Mouse (Mus musculus): ENCODE results near the gene Coro7. TPM values are rescaled to one million over a fixed set of nuclear protein-coding genes. Genes with fewer than 3 reads are reported as not detected.

Gene Coro7
- total and polyA plus RNA-seq, 2 experiments: 6.1 to 22.7 TPM

DNA sequence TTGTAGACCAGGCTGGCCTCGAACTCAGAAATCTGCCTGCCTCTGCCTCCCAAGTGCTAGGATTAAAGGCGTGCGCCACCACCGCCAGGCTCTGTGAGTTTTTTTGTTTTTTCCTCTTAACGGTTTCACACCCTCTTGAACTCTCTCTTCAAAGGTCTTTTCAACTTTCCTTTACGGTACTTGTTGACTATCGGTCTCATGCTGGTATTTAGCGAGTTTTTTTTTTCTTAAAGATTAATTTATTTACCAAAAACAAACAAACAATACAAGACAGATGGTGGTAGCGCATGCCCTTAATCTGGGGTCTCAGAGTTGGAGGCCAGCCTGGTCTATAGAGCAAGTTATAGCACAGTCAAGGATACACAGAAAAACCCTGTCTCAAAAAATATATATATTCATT is 89.3 kb downstream of the Coro7 start:
- Histone ChIP-seq H3K9ac (ENCODE audit: low read depth, low read length) (no peak overlapping the region), H3K27me3 (ENCODE audit: control insufficient read depth, insufficient read depth, low read length) (0 out of 2 replicates have a peak, but pooled peaks cover 5% of the 10 kb centered on the region), H3K4me1 (ENCODE audit: control insufficient read depth, insufficient read depth, low read length) (peaks cover 10% of the 10 kb centered on the region), H3K79me2 (ENCODE audit: control insufficient read depth, insufficient read depth, low read length) (no peaks in the 10 kb centered on the region), H3K36me3 (ENCODE audit: control insufficient read depth, insufficient read depth, low read length) (no peaks in the 10 kb centered on the region), H3K4me3 (ENCODE audit: insufficient read depth, low read depth, low read length) (no peak overlapping the region), H3K27ac (replicated peaks; ENCODE audit: insufficient read depth, low read depth, low read length) (no peak overlapping the region)
- 95% methylated on average over 9 of the region's 9 CpGs for WGBS
- TF ChIP-seq CTCF (IDR thresholded peaks at IDR 0.05; ENCODE audit: low read depth, low read length) (no peak), POLR2A (IDR thresholded peaks at IDR 0.05; ENCODE audit: extremely low read depth, insufficient read depth, low read length) (no peak)
- DNase-seq (ENCODE audit: extremely low read depth, low read depth, low spot score): peak; percentile 38

DNA sequence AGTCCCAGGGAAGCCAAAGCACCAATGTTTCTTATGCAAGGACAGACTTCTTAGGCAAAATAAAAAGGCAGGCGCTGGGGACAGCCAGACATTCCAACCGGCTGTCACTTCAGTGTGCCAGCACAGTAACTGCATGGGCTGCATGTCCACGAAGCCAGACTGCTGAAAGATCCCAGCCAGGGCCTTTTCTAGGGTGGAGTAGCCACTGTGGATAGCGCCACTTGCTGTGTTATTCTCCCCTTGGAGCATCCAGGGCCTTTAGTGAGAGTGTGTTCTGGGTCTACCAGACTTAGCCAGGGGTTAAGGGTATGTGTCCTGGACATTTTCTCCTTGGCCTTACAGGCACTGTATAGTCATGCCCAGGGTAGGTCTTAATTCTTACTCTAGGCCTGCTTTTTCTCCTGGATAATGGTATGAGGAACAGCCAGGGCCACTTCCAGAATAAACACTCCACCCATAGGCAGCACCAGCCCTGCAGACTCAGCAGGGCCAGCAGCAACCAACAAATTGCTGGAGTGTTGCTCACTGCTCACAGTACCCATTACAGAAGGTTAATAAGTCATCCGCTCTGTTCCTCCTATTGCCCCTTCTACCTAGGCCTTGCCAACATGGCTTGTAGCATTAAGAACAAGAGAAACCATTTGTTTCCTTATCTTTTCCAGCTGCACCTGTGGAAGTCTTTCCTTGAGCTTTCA is 91.9 kb downstream of the Coro7 start:
- 84% methylated on average over 5 of the region's 5 CpGs for WGBS
- H3K4me1 ChIP-seq (ENCODE audit: control insufficient read depth, insufficient read depth, low read length): peaks cover 5% of the 10 kb centered on the region

DNA sequence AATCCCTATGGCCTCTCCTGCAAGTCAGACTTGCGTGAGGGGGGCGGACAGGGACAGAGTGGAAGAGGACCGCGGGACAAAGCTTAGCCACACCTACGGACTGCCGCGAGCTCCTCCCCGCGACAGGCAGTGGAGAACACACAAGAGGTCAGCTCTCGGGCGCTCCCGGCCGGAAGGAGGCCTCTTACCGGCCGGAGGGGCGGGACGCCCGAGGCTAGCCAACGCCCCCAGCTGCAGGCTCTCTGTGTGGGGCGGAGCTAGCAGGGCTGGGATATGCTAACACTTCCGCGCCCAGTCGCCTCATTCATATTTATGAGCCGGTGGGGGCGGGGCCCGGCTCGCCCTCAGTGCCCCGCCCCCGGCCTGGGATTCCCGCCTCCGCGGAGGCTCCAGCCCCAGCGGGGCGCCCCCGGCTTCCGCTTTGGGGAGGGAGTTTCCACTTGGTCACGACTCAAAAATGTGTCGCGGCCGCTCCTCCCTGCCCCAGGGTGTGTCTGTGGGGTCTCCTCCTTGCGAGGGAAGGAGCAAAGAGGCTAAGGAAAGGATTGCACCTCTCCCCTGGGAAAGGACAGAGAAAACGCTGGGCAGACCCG is 93.0 kb downstream of the Coro7 start:
- H3K9ac ChIP-seq (ENCODE audit: low read depth, low read length): peak overlapping the region; percentile 67
- peak overlapping the region; percentile 46 for H3K27ac ChIP-seq (replicated peaks; ENCODE audit: insufficient read depth, low read depth, low read length)
- no peaks in the 10 kb centered on the region for H3K79me2 ChIP-seq (ENCODE audit: control insufficient read depth, insufficient read depth, low read length)
- H3K4me3 ChIP-seq (ENCODE audit: insufficient read depth, low read depth, low read length): peak overlapping the region; percentile 51
- peaks cover 5% of the 10 kb centered on the region for H3K4me1 ChIP-seq (ENCODE audit: control insufficient read depth, insufficient read depth, low read length)
- DNase-seq (ENCODE audit: extremely low read depth, low read depth, low spot score): peak; percentile 92
- TF ChIP-seq POLR2A (IDR thresholded peaks at IDR 0.05; ENCODE audit: extremely low read depth, insufficient read depth, low read length) (0 out of 2 replicates have a peak, but pooled peaks have one; percentile 18), CTCF (IDR thresholded peaks at IDR 0.05; ENCODE audit: low read depth, low read length) (no peak)
- H3K27me3 ChIP-seq (ENCODE audit: control insufficient read depth, insufficient read depth, low read length): no peaks in the 10 kb centered on the region
- 1% methylated on average over 43 of the region's 43 CpGs for WGBS
- H3K36me3 ChIP-seq (ENCODE audit: control insufficient read depth, insufficient read depth, low read length): no peaks in the 10 kb centered on the region

More for the DNA sequence above, 91.9 kb downstream of the Coro7 start:
- no peak overlapping the region for H3K4me3 ChIP-seq (ENCODE audit: insufficient read depth, low read depth, low read length)
- no peak overlapping the region for H3K27ac ChIP-seq (replicated peaks; ENCODE audit: insufficient read depth, low read depth, low read length)
- H3K9ac ChIP-seq (ENCODE audit: low read depth, low read length): no peak overlapping the region
- H3K36me3 ChIP-seq (ENCODE audit: control insufficient read depth, insufficient read depth, low read length): no peaks in the 10 kb centered on the region
- H3K27me3 ChIP-seq (ENCODE audit: control insufficient read depth, insufficient read depth, low read length): no peaks in the 10 kb centered on the region
- TF ChIP-seq CTCF (IDR thresholded peaks at IDR 0.05; ENCODE audit: low read depth, low read length): no peak
- TF ChIP-seq POLR2A (IDR thresholded peaks at IDR 0.05; ENCODE audit: extremely low read depth, insufficient read depth, low read length): no peak
- H3K79me2 ChIP-seq (ENCODE audit: control insufficient read depth, insufficient read depth, low read length): no peaks in the 10 kb centered on the region
- DNase-seq (ENCODE audit: extremely low read depth, low read depth, low spot score): no peak

GRCm38 (mm10) chr16:4585642-4586530 is 93.7 kb downstream of the Coro7 start:
- WGBS: 9% methylated on average over 14 of the region's 14 CpGs
- H3K4me3 ChIP-seq (ENCODE audit: insufficient read depth, low read depth, low read length): peak overlapping the region; percentile 40
- 0 out of 2 replicates have a peak overlapping the region, but pooled peaks have one; percentile 3 for H3K27ac ChIP-seq (replicated peaks; ENCODE audit: insufficient read depth, low read depth, low read length)
- H3K79me2 ChIP-seq (ENCODE audit: control insufficient read depth, insufficient read depth, low read length): no peaks in the 10 kb centered on the region
- TF ChIP-seq POLR2A (IDR thresholded peaks at IDR 0.05; ENCODE audit: extremely low read depth, insufficient read depth, low read length): no peak
- DNase-seq (ENCODE audit: extremely low read depth, low read depth, low spot score): no peak
- H3K9ac ChIP-seq (ENCODE audit: low read depth, low read length): peak overlapping the region; percentile 45
- peaks cover 5% of the 10 kb centered on the region for H3K4me1 ChIP-seq (ENCODE audit: control insufficient read depth, insufficient read depth, low read length)
- no peaks in the 10 kb centered on the region for H3K36me3 ChIP-seq (ENCODE audit: control insufficient read depth, insufficient read depth, low read length)
- no peaks in the 10 kb centered on the region for H3K27me3 ChIP-seq (ENCODE audit: control insufficient read depth, insufficient read depth, low read length)

GRCm38 (mm10) chr16:4584438-4584837 is 95.1 kb downstream of the Coro7 start:
- DNase-seq (ENCODE audit: extremely low read depth, low read depth, low spot score): no peak
- no peaks in the 10 kb centered on the region for H3K27me3 ChIP-seq (ENCODE audit: control insufficient read depth, insufficient read depth, low read length)
- H3K79me2 ChIP-seq (ENCODE audit: control insufficient read depth, insufficient read depth, low read length): no peaks in the 10 kb centered on the region
- TF ChIP-seq CTCF (IDR thresholded peaks at IDR 0.05; ENCODE audit: low read depth, low read length) (no peak), POLR2A (IDR thresholded peaks at IDR 0.05; ENCODE audit: extremely low read depth, insufficient read depth, low read length) (no peak)
- no peak overlapping the region for H3K9ac ChIP-seq (ENCODE audit: low read depth, low read length)
- no peaks in the 10 kb centered on the region for H3K36me3 ChIP-seq (ENCODE audit: control insufficient read depth, insufficient read depth, low read length)
- WGBS: 73% methylated on average over 5 of the region's 5 CpGs
- H3K27ac ChIP-seq (replicated peaks; ENCODE audit: insufficient read depth, low read depth, low read length): no peak overlapping the region
- H3K4me1 ChIP-seq (ENCODE audit: control insufficient read depth, insufficient read depth, low read length): peaks cover 5% of the 10 kb centered on the region
- no peak overlapping the region for H3K4me3 ChIP-seq (ENCODE audit: insufficient read depth, low read depth, low read length)
